Mouse (Mus musculus) splenic B cell, adult 2 months (primary cell): Measurements from ENCODE around the gene Nfkbil1.

Experiments used
- DNase-seq: peaks from one replicate; pipeline ENCODE4 v3.0.0-alpha.2; 2011; ENCODE audit warnings: low read depth, low spot score
- H3K27me3 ChIP-seq: 2 replicates; pipeline ENCODE4 v1.6.1; 2012; ENCODE audit warnings: mild to moderate bottlenecking, low read length, moderate library complexity, mixed read lengths; ENCODE audit not compliant: control insufficient read depth, poor library complexity, insufficient read depth, severe bottlenecking
- H3K36me3 ChIP-seq: 2 replicates; pipeline ENCODE4 v1.6.1; 2012; ENCODE audit warnings: mild to moderate bottlenecking, low read length, moderate library complexity, mixed read lengths; ENCODE audit not compliant: control insufficient read depth, poor library complexity, insufficient read depth, severe bottlenecking

The Nfkbil1 gene

GRCm38 (mm10) chr17:35233114-35233980 lies 2.2 kb downstream of the Nfkbil1 start, which contains the start of gene Atp6v1g2:
TSS of gene Atp6v1g2 (plus strand) at chr17:35233660.
- no peak for DNase-seq
- peaks cover 8% of the 10 kb centered on the region for H3K36me3 ChIP-seq
- H3K27me3 ChIP-seq, result no peaks in the 10 kb centered on the region

- DNase-seq, result peak; percentile 55
- H3K36me3 ChIP-seq, result peaks cover 8% of the 10 kb centered on the region
- no peaks in the 10 kb centered on the region for H3K27me3 ChIP-seq
Measured at GRCm38 (mm10) chr17:35232659-35233058, 2.9 kb downstream of the Nfkbil1 start.

GRCm38 (mm10) chr17:35232043-35232442 lies 3.5 kb downstream of the Nfkbil1 start:
- Histone ChIP-seq H3K36me3 (peaks cover 8% of the 10 kb centered on the region), H3K27me3 (no peaks in the 10 kb centered on the region)
- peak; percentile 90 for DNase-seq

- no peak for DNase-seq
- Histone ChIP-seq H3K36me3 (peaks cover 8% of the 10 kb centered on the region), H3K27me3 (no peaks in the 10 kb centered on the region)
Measured at GRCm38 (mm10) chr17:35231022-35231421, 4.6 kb downstream of the Nfkbil1 start.

GRCm38 (mm10) chr17:35226561-35227046 lies 9.0 kb downstream of the Nfkbil1 start:
- Histone ChIP-seq H3K27me3 (no peaks in the 10 kb centered on the region), H3K36me3 (peaks cover 8% of the 10 kb centered on the region)
- no peak for DNase-seq

GRCm38 (mm10) chr17:35225456-35225855 lies 10.1 kb downstream of the Nfkbil1 start:
- Histone ChIP-seq H3K27me3 (no peaks in the 10 kb centered on the region), H3K36me3 (peaks cover 4% of the 10 kb centered on the region; the same call in 1 of the 2 replicates)
- DNase-seq, result no peak

GRCm38 (mm10) chr17:35224641-35225040 lies 11.0 kb downstream of the Nfkbil1 start:
- peaks cover 4% of the 10 kb centered on the region; the same call in 1 of the 2 replicates for H3K36me3 ChIP-seq
- H3K27me3 ChIP-seq, result no peaks in the 10 kb centered on the region
- no peak for DNase-seq

- Histone ChIP-seq H3K36me3 (no peaks in the 10 kb centered on the region; the same call in 1 of the 2 replicates), H3K27me3 (no peaks in the 10 kb centered on the region)
- no peak for DNase-seq
Measured at GRCm38 (mm10) chr17:35222299-35222698, 13.3 kb downstream of the Nfkbil1 start.

GRCm38 (mm10) chr17:35220156-35220952 lies 15.2 kb downstream of the Nfkbil1 start, which contains the start of gene Gm16181:
TSS of gene Gm16181 (plus strand) at chr17:35220834.
- no peaks in the 10 kb centered on the region for H3K27me3 ChIP-seq
- DNase-seq, result no peak
- H3K36me3 ChIP-seq, result no peaks in the 10 kb centered on the region; the same call in 1 of the 2 replicates

- peak; percentile 61 for DNase-seq
- no peaks in the 10 kb centered on the region; the same call in 1 of the 2 replicates for H3K36me3 ChIP-seq
- H3K27me3 ChIP-seq, result no peaks in the 10 kb centered on the region
Measured at GRCm38 (mm10) chr17:35219601-35220041, 16.0 kb downstream of the Nfkbil1 start.

- DNase-seq, result peak; percentile 88
- Histone ChIP-seq H3K27me3 (no peaks in the 10 kb centered on the region), H3K36me3 (no peaks in the 10 kb centered on the region; the same call in 1 of the 2 replicates)
Measured at GRCm38 (mm10) chr17:35218516-35219193, 16.9 kb downstream of the Nfkbil1 start.

- no peak for DNase-seq
- Histone ChIP-seq H3K27me3 (no peaks in the 10 kb centered on the region), H3K36me3 (no peaks in the 10 kb centered on the region)
Measured at GRCm38 (mm10) chr17:35213071-35213470, 22.5 kb downstream of the Nfkbil1 start.

GRCm38 (mm10) chr17:35210593-35210992 lies 25.0 kb downstream of the Nfkbil1 start:
- H3K27me3 ChIP-seq, result no peaks in the 10 kb centered on the region
- no peak for DNase-seq

More at GRCm38 (mm10) chr17:35210593-35210992, 25.0 kb downstream of the Nfkbil1 start:
- no peaks in the 10 kb centered on the region for H3K36me3 ChIP-seq
